In the genomic region with DNA sequence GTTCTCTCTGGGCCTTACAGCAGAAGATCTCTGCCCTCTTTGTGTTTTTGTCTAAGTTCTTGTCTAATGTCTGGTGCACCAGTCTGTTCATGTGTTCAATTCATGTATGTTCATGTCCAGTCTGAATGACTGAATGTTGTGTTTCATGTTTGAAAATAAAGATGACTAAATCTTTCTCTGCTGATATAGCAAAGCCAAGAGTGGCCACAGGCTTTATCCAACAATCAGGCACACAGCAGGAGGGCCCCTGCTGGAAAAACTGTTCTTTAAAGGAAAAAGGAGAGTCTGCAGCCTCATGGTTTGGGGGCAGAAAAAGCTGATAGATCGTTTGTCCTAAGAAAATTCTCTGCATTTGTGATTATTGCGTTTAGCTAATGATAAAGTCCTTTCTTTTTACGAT, we compare ENCODE assay signal across 15 mouse cellular contexts. TPM values are rescaled to one million over a fixed set of nuclear protein-coding genes. Genes with fewer than 3 reads are reported as not detected.
"Had no signal": no experiment of that assay in that cellular context is flagged by ENCODE, and none has a peak within 500 bp of the region (broad histone marks: within the 10 kb centered on the region; RNA-seq: fewer than 3 reads in every experiment).

No protein-coding gene starts in this region.

- DNase-seq: kidney, adult 8-10 months; kidney, postnatal 25 days; layer of hippocampus, postnatal 36 days; lung, adult 18-20 months; right cerebral cortex, adult 18-20 months; right cerebral cortex, postnatal 25 days; thymus, postnatal 4 days had no signal

- H3K27me3 ChIP-seq: limb, embryonic 13.5 days; neural tube, embryonic 13.5 days had no signal

- H3K4me1 ChIP-seq: limb, embryonic 13.5 days; neural tube, embryonic 13.5 days had no signal

- H3K9me3 ChIP-seq: limb, embryonic 13.5 days; neural tube, embryonic 13.5 days had no signal

- H3K36me3 ChIP-seq: limb, embryonic 13.5 days; neural tube, embryonic 13.5 days had no signal

- ATAC-seq: intestine, postnatal 0 days had no signal

- H3K4me3 ChIP-seq: limb, embryonic 13.5 days; neural tube, embryonic 13.5 days had no signal

- H3K4me2 ChIP-seq: limb, embryonic 13.5 days; neural tube, embryonic 13.5 days had no signal

- H3K9ac ChIP-seq: limb, embryonic 13.5 days; liver, embryonic 14.5 days; neural tube, embryonic 13.5 days had no signal

- H3K27ac ChIP-seq: limb, embryonic 13.5 days; liver, embryonic 14.5 days; neural tube, embryonic 13.5 days; stomach, postnatal 0 days had no signal

RNA-seq across cellular contexts. Expression of gene Akr1c19, which starts 16.2 kb away (rescaled TPM):
- total RNA-seq: layer of hippocampus, postnatal 36 days; left cerebral cortex, adult 8-10 months; left cerebral cortex, postnatal 36 days; megakaryocyte-erythroid progenitor cell, adult 5-6 weeks had no signal

RNA-seq across cellular contexts. Expression of gene Akr1c13, which starts 21.4 kb away (rescaled TPM):
- total RNA-seq: layer of hippocampus, postnatal 36 days had no signal
